Mouse (Mus musculus) midbrain, embryonic 11.5 days (tissue): ENCODE data around the gene Ccdc30. TPM values are rescaled to one million over a fixed set of nuclear protein-coding genes. Genes with fewer than 3 reads are reported as not detected.

Source experiments
- ATAC-seq: fragments of 200-750 bp; cut with Nextera tagmentation; 2 replicates; pipeline ENCODE4 v1.8.0; 2017; ENCODE audit warnings: moderate TSS enrichment, moderate library complexity; ENCODE audit not compliant: low FRiP score
- DNase-seq: peaks from one replicate; pipeline ENCODE4 v3.0.0; 2015; ENCODE audit warnings: low spot score; ENCODE audit errors: missing footprints
- H3K27ac ChIP-seq: fragments of 300-500 bp; sonication (generic); 2 replicates; pipeline ENCODE4 v1.5.1; 2014; ENCODE audit warnings: low read depth, low read length
- H3K27me3 ChIP-seq: fragments of 300-500 bp; sonication (generic); 2 replicates; pipeline ENCODE4 v1.6.1; 2014; ENCODE audit warnings: mild to moderate bottlenecking, low read length, moderate library complexity, mixed read lengths; ENCODE audit not compliant: control insufficient read depth, insufficient read depth
- H3K36me3 ChIP-seq: fragments of 300-500 bp; sonication (generic); 2 replicates; pipeline ENCODE4 v1.6.1; 2014; ENCODE audit warnings: mild to moderate bottlenecking, low read length, moderate library complexity, mixed read lengths; ENCODE audit not compliant: control insufficient read depth, insufficient read depth
- H3K4me1 ChIP-seq: fragments of 300-500 bp; sonication (generic); 2 replicates; pipeline ENCODE4 v1.6.1; 2014; ENCODE audit warnings: low read length; ENCODE audit not compliant: control insufficient read depth, insufficient read depth
- H3K4me2 ChIP-seq: fragments of 300-500 bp; sonication (generic); 2 replicates; pipeline ENCODE4 v1.6.1; 2014; ENCODE audit warnings: mild to moderate bottlenecking, moderate library complexity
- H3K4me3 ChIP-seq: fragments of 300-500 bp; sonication (generic); 2 replicates; pipeline ENCODE4 v1.5.1; 2014; ENCODE audit warnings: low read depth, low read length
- H3K9ac ChIP-seq: fragments of 300-500 bp; sonication (generic); 2 replicates; pipeline ENCODE4 v1.6.1; 2014; ENCODE audit warnings: low read length
- H3K9me3 ChIP-seq: fragments of 300-500 bp; sonication (generic); 2 replicates; pipeline ENCODE4 v1.6.1; 2016; ENCODE audit warnings: low read length; ENCODE audit not compliant: control insufficient read depth
- WGBS: fragments of 180-500 bp; shearing (Covaris S2); extraction: QIAGEN DNeasy Blood & Tissue Kit; methylation state at CpG from one replicate; pipeline ENCODE4 v1.1.7; 2014; 5-methylcytosine and 5-hydroxymethylcytosine counted together
- polyA plus RNA-seq: library from polyadenylated mRNA; unstranded; fragments of >200 nt; fragmentation: Nextera tagmentation; extraction: Ambion mirVana; gene quantifications from 2 replicates; pipeline ENCODE4 v1.2.1, GENCODE M21; 2014

Ccdc30 gene
- polyA plus RNA-seq, 1 experiment from 2014 or later, result 10.4 TPM

- peak within 1 kb of the TSS; percentile 72 for H3K27ac ChIP-seq
- no peaks in the 10 kb centered on the region for H3K27me3 ChIP-seq
- H3K36me3 ChIP-seq, result no peaks in the 10 kb centered on the region
- peak within 1 kb of the TSS; percentile 88 for H3K4me2 ChIP-seq
- DNase-seq, result peak; percentile 99
- H3K4me1 ChIP-seq, result peaks cover 12% of the 10 kb centered on the region
- peak within 1 kb of the TSS; percentile 67 for H3K4me3 ChIP-seq
- peak; percentile 96 for ATAC-seq
- under 1% methylated on average over 52 of the region's 52 CpGs for WGBS
- H3K9ac ChIP-seq, result peak within 1 kb of the TSS; percentile 80
- H3K9me3 ChIP-seq, result no peaks in the 10 kb centered on the region
Measured at GRCm38 (mm10) chr4:119422294-119422964, 7.1 kb upstream of the Ccdc30 start, which contains the start of the genes Ppcs and Zmynd12. Gene Ppcs, minus strand, starts transcription at chr4:119422420. Gene Zmynd12, plus strand, starts transcription at chr4:119422814.

DNA sequence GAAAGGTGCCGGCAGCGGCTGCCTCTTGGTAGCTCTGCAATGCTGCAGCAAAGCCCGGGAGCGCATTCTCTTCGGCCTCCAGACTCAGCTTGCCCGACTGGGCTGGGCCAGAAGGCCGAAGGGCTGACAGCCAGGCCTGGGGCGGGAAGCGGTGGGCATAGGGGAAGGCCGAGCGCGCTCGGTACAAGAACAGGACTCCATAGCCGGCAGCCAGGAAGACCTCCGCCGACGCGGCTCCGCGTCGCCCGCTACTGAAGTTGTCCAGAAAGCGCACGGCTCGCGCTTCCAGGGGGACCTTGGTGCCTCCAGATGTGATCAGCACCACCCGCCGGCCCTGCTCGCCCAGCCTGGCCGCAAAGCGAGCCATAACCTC, 6.6 kb upstream of the Ccdc30 start:
- Histone ChIP-seq H3K9me3 (no peaks in the 10 kb centered on the region), H3K36me3 (no peaks in the 10 kb centered on the region), H3K4me1 (peaks cover 12% of the 10 kb centered on the region), H3K27me3 (no peaks in the 10 kb centered on the region), H3K4me3 (peak overlapping the region; percentile 67), H3K27ac (peak overlapping the region; percentile 72), H3K4me2 (peak overlapping the region; percentile 88), H3K9ac (peak overlapping the region; percentile 80)
- under 1% methylated on average over 31 of the region's 31 CpGs for WGBS
- peak; percentile 68 for ATAC-seq
- DNase-seq, result no peak

DNA sequence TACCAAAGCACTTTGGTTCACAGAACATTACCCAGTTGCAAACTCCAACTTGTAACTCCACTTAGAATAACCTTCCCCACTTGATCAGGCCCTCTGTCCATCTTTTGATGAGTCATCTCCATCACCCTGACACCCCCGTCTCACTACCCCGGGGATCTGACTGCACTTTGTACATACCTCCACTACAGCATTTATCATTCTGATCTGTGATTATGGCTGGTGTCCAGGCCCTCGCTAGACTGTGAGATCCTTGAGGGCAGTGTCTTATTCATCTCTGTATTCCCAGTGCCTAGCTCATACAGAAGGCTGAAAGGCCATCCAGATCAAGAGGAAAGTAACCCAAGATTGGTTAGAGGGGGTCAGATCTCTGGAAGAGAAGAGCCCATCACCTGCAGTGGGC, 5.9 kb upstream of the Ccdc30 start:
- ATAC-seq, result no peak
- H3K27ac ChIP-seq, result no peak overlapping the region

DNA sequence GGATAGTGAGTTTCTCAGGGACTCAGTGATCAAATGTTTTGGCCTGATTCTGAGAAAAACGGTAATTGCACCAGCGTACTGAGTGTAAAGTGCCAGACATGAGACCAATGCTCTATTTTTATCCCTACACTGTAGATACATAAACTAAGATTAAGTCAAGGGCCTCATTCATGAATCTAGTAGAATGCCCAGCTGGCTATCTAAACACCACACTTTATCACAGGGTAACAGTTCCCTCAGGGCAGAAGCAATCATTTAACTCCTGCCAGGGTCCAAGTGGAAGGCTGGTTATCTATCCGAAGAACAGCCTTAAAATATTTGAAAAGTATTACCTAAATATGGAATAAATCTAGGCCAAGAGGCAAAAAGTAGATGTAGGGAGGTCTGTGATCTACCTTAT, 2.6 kb upstream of the Ccdc30 start:
- Histone ChIP-seq H3K9ac (no peak overlapping the region), H3K36me3 (no peaks in the 10 kb centered on the region), H3K9me3 (no peaks in the 10 kb centered on the region), H3K27me3 (no peaks in the 10 kb centered on the region), H3K27ac (no peak overlapping the region), H3K4me2 (no peak overlapping the region), H3K4me3 (no peak overlapping the region), H3K4me1 (peaks cover 8% of the 10 kb centered on the region)
- ATAC-seq (no peak), DNase-seq (no peak)
- 91% methylated on average over 3 of the region's 3 CpGs for WGBS

More for the DNA sequence above, 5.9 kb upstream of the Ccdc30 start:
- no peaks in the 10 kb centered on the region for H3K9me3 ChIP-seq
- 80% methylated on average over 3 of the region's 3 CpGs for WGBS
- no peak for DNase-seq
- peaks cover 12% of the 10 kb centered on the region for H3K4me1 ChIP-seq
- H3K36me3 ChIP-seq, result no peaks in the 10 kb centered on the region
- peak overlapping the region; percentile 67 for H3K4me3 ChIP-seq
- H3K27me3 ChIP-seq, result no peaks in the 10 kb centered on the region
- peak overlapping the region; percentile 88 for H3K4me2 ChIP-seq
- H3K9ac ChIP-seq, result no peak overlapping the region; the same call in 1 of the 2 replicates

- no peak overlapping the region for H3K4me2 ChIP-seq
- H3K9ac ChIP-seq, result no peak overlapping the region
- ATAC-seq, result no peak
- no peak overlapping the region for H3K27ac ChIP-seq
- H3K4me1 ChIP-seq, result peaks cover 8% of the 10 kb centered on the region
- no peaks in the 10 kb centered on the region for H3K27me3 ChIP-seq
- no peak for DNase-seq
- no peaks in the 10 kb centered on the region for H3K36me3 ChIP-seq
- 83% methylated on average over 3 of the region's 3 CpGs for WGBS
- H3K9me3 ChIP-seq, result no peaks in the 10 kb centered on the region
- no peak overlapping the region for H3K4me3 ChIP-seq
Measured at GRCm38 (mm10) chr4:119417270-119417669, 1.9 kb upstream of the Ccdc30 start.

- ATAC-seq (no peak), DNase-seq (no peak)
- Histone ChIP-seq H3K4me3 (no peak overlapping the region), H3K4me1 (no peaks in the 10 kb centered on the region; the same call in 1 of the 2 replicates), H3K27ac (no peak overlapping the region), H3K9me3 (no peaks in the 10 kb centered on the region), H3K4me2 (no peak overlapping the region), H3K9ac (no peak overlapping the region), H3K36me3 (no peaks in the 10 kb centered on the region), H3K27me3 (no peaks in the 10 kb centered on the region)
- WGBS, result 81% methylated on average over 6 of the region's 6 CpGs
Measured at GRCm38 (mm10) chr4:119412791-119413190, 2.5 kb downstream of the Ccdc30 start.

DNA sequence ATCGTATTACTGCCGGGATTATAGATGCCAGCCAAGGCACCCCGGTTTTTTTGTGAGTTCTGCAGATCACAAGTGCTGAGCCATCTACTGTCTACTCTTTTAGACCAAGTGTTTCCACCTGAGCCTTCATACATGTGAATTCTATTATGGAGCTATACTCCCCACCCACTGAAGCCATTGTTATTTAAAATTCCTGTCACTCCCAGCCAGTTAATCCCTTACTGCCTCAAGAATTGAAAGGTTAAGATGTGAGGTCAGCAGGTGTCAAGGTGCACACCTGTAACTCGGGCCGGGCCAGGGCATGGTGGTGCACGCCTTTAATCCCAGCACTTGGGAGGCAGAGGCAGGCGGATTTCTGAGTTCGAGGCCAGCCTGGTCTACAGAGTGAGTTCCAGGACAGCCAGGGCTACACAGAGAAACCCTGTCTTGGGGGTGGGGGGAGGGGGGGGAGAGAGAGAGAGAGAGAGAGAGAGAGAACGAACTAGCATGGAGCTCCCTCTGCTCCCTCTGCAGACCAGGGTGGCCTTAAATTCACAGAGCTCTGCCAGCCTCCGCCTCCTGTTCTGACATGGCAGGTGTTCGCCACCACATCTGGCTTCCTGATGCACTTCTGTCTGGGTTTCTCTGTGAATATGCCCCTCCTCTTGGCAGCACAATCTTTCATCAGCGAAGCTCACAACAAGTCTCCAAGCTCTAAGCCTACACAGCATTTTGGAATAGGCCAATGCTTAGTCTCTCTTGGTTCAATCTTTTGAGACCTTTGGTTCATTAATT, 3.3 kb downstream of the Ccdc30 start:
- no peaks in the 10 kb centered on the region for H3K36me3 ChIP-seq
- no peaks in the 10 kb centered on the region; the same call in 1 of the 2 replicates for H3K4me1 ChIP-seq
- H3K4me2 ChIP-seq, result no peak overlapping the region
- H3K27ac ChIP-seq, result no peak overlapping the region
- 77% methylated on average over 12 of the region's 12 CpGs for WGBS
- H3K4me3 ChIP-seq, result no peak overlapping the region
- no peak for ATAC-seq
- H3K9me3 ChIP-seq, result no peaks in the 10 kb centered on the region
- DNase-seq, result no peak
- no peaks in the 10 kb centered on the region for H3K27me3 ChIP-seq
- no peak overlapping the region for H3K9ac ChIP-seq

- no peak overlapping the region for H3K4me3 ChIP-seq
- no peak overlapping the region for H3K9ac ChIP-seq
- DNase-seq (no peak), ATAC-seq (no peak)
- no peaks in the 10 kb centered on the region for H3K27me3 ChIP-seq
- H3K4me1 ChIP-seq, result no peaks in the 10 kb centered on the region
- 79% methylated on average over 2 of the region's 2 CpGs for WGBS
- H3K4me2 ChIP-seq, result no peak overlapping the region
- peaks cover 2% of the 10 kb centered on the region; the same call in 1 of the 2 replicates for H3K36me3 ChIP-seq
- H3K27ac ChIP-seq, result no peak overlapping the region
- no peaks in the 10 kb centered on the region for H3K9me3 ChIP-seq
Measured at GRCm38 (mm10) chr4:119403431-119403830, 11.9 kb downstream of the Ccdc30 start.

- WGBS, result 66% methylated on average over 7 of the region's 7 CpGs
- H3K36me3 ChIP-seq, result peaks cover 2% of the 10 kb centered on the region; the same call in 1 of the 2 replicates
Measured at GRCm38 (mm10) chr4:119400896-119401295, 14.4 kb downstream of the Ccdc30 start.

More at GRCm38 (mm10) chr4:119400896-119401295, 14.4 kb downstream of the Ccdc30 start:
- H3K4me1 ChIP-seq, result no peaks in the 10 kb centered on the region
- H3K27me3 ChIP-seq, result no peaks in the 10 kb centered on the region
- H3K27ac ChIP-seq, result no peak overlapping the region
- no peak for DNase-seq
- no peaks in the 10 kb centered on the region for H3K9me3 ChIP-seq
- H3K4me2 ChIP-seq, result no peak overlapping the region
- no peak overlapping the region for H3K4me3 ChIP-seq
- H3K9ac ChIP-seq, result no peak overlapping the region
- no peak for ATAC-seq
